21 mouse cellular contexts compared by ENCODE assay signal in genomic region chr1:119350846-119351245, GRCm38 (mm10).
DNase-seq lines count a peak whose midpoint lies in the region; ATAC-seq lines count a peak whose summit lies in the region.
"Had no signal": no experiment of that assay in that cellular context is flagged by ENCODE, and none has a peak within 500 bp of the region (broad histone marks: within the 10 kb centered on the region; RNA-seq: fewer than 3 reads in every experiment).

No protein-coding gene starts in this region.

- H3K4me2 ChIP-seq in midbrain, embryonic 11.5 days: no peak overlapping the region
- H3K4me2 ChIP-seq in midbrain, embryonic 14.5 days (ENCODE audit: low read length): no peak overlapping the region

- DNase-seq in heart, adult 11 months: peak; percentile 58
- DNase-seq in heart, adult 9 months (ENCODE audit: low spot score in 2 of 2): no peak
- peak; percentile 5 for DNase-seq in heart, embryonic 10.5 days (ENCODE audit: low spot score)
- DNase-seq in heart, postnatal 4 days: no peak
- peak; percentile 75 for DNase-seq in midbrain, embryonic 11.5 days (ENCODE audit: low spot score, missing footprints)
- DNase-seq in midbrain, embryonic 14.5 days: no peak
- DNase-seq: adrenal gland, adult 2 months; adrenal gland, adult 8-10 months; adrenal gland, postnatal 10 days; adrenal gland, postnatal 14 days; adrenal gland, postnatal 25 days; adrenal gland, postnatal 36 days; B cell, adult 2 months; cerebellum, adult 11 months; cerebellum, adult 11-12 months; cerebellum, adult 18-20 months had no signal

- H3K27ac ChIP-seq in heart, embryonic 10.5 days: no peak overlapping the region
- H3K27ac ChIP-seq in midbrain, embryonic 11.5 days (ENCODE audit: low read depth, low read length): no peak overlapping the region
- no peak overlapping the region for H3K27ac ChIP-seq in midbrain, embryonic 14.5 days (replicated peaks; ENCODE audit: low read depth, low read length)

- peaks cover 18% of the 10 kb centered on the region for H3K4me1 ChIP-seq in heart, embryonic 10.5 days
- peaks cover 3% of the 10 kb centered on the region; the same call in 1 of the 2 replicates for H3K4me1 ChIP-seq in midbrain, embryonic 11.5 days (ENCODE audit: control insufficient read depth, insufficient read depth, low read length)
- H3K4me1 ChIP-seq in midbrain, embryonic 14.5 days (ENCODE audit: control insufficient read depth, insufficient read depth, low read length): 0 out of 2 replicates have a peak, but pooled peaks cover 4% of the 10 kb centered on the region

- no peaks in the 10 kb centered on the region for H3K36me3 ChIP-seq in heart, embryonic 10.5 days
- H3K36me3 ChIP-seq in midbrain, embryonic 11.5 days (ENCODE audit: control insufficient read depth, insufficient read depth, low read length): no peaks in the 10 kb centered on the region
- H3K36me3 ChIP-seq in midbrain, embryonic 14.5 days (ENCODE audit: control insufficient read depth, insufficient read depth, low read length): no peaks in the 10 kb centered on the region
- H3K36me3 ChIP-seq: G1E had no signal

- H3K9ac ChIP-seq in midbrain, embryonic 11.5 days (ENCODE audit: low read length): no peak overlapping the region
- H3K9ac ChIP-seq in midbrain, embryonic 14.5 days (replicated peaks; ENCODE audit: low read length): no peak overlapping the region

- WGBS in heart, embryonic 10.5 days: 85% methylated on average over 4 of the region's 4 CpGs
- WGBS in midbrain, embryonic 11.5 days: 93% methylated on average over 4 of the region's 4 CpGs
- whole genome bisulfite sequencing in midbrain, embryonic 14.5 days: 98% methylated on average over 4 of the region's 4 CpGs

- no peak for ATAC-seq in midbrain, embryonic 11.5 days (ENCODE audit: low FRiP score)
- no peak for ATAC-seq in midbrain, embryonic 14.5 days (ENCODE audit: low FRiP score, low TSS enrichment)
- ATAC-seq: activated CD4-positive, CD25-positive, alpha-beta regulatory T cell, adult 4 months; CD4-positive, CD25-positive, alpha-beta regulatory T cell, adult 4 months; Patski had no signal

- no peaks in the 10 kb centered on the region; the same call in 1 of the 2 replicates for H3K27me3 ChIP-seq in heart, embryonic 10.5 days (ENCODE audit: insufficient read depth, poor library complexity, severe bottlenecking)
- H3K27me3 ChIP-seq in midbrain, embryonic 11.5 days (ENCODE audit: control insufficient read depth, insufficient read depth, low read length): no peaks in the 10 kb centered on the region
- H3K27me3 ChIP-seq in midbrain, embryonic 14.5 days (ENCODE audit: control insufficient read depth, insufficient read depth, low read length): no peaks in the 10 kb centered on the region
- H3K27me3 ChIP-seq: CH12.LX, Patski had no signal

- no peak overlapping the region for H3K4me3 ChIP-seq in heart, embryonic 10.5 days
- H3K4me3 ChIP-seq in midbrain, embryonic 11.5 days (ENCODE audit: low read depth, low read length): no peak overlapping the region
- no peak overlapping the region for H3K4me3 ChIP-seq in midbrain, embryonic 14.5 days (replicated peaks; ENCODE audit: low read depth, low read length)

- no peaks in the 10 kb centered on the region for H3K9me3 ChIP-seq in heart, embryonic 10.5 days
- no peaks in the 10 kb centered on the region; the same call in 1 of the 2 replicates for H3K9me3 ChIP-seq in midbrain, embryonic 11.5 days (ENCODE audit: control insufficient read depth, low read length)
- H3K9me3 ChIP-seq in midbrain, embryonic 14.5 days (ENCODE audit: control insufficient read depth, low read length): no peaks in the 10 kb centered on the region

Comparison
In these comparisons a context has a peak if more than half of its experiments do, and no peak if none do; other contexts are left out.
1. DNase-seq: peak in heart, adult 11 months (single experiment), heart, embryonic 10.5 days (single experiment) and midbrain, embryonic 11.5 days (single experiment); none in heart, adult 9 months (0 of 2), heart, postnatal 4 days (single experiment) and midbrain, embryonic 14.5 days (single experiment).